Mouse (Mus musculus) midbrain, embryonic 16.5 days (tissue): ENCODE data around the gene Pikfyve. TPM values are rescaled to one million over a fixed set of nuclear protein-coding genes. Genes with fewer than 3 reads are reported as not detected.
"Not testable (repeated sequence)": the region's sequence is repeated elsewhere in the genome, so short reads cannot be mapped to it uniquely, and the experiment has no call there.

Experiments used
- ATAC-seq: fragments of 200-750 bp; cut with Nextera tagmentation; 2 replicates; pipeline ENCODE4 v1.8.0; 2017; ENCODE audit warnings: moderate TSS enrichment
- H3K27ac ChIP-seq: fragments of 300-500 bp; sonication (generic); 2 replicates; pipeline ENCODE4 v1.5.1; 2014; ENCODE audit warnings: mild to moderate bottlenecking, low read length, mixed read lengths
- H3K27me3 ChIP-seq: fragments of 300-500 bp; sonication (generic); 2 replicates; pipeline ENCODE4 v1.6.1; 2014; ENCODE audit warnings: low read depth, low read length, mixed read lengths; ENCODE audit not compliant: control insufficient read depth, insufficient read depth
- H3K36me3 ChIP-seq: fragments of 300-500 bp; sonication (generic); 2 replicates; pipeline ENCODE4 v1.6.1; 2014; ENCODE audit warnings: mild to moderate bottlenecking, low read length, moderate library complexity, mixed read lengths; ENCODE audit not compliant: control insufficient read depth, insufficient read depth
- H3K4me1 ChIP-seq: fragments of 300-500 bp; sonication (generic); 2 replicates; pipeline ENCODE4 v1.6.1; 2014; ENCODE audit warnings: mild to moderate bottlenecking, low read length, mixed read lengths; ENCODE audit not compliant: control insufficient read depth, insufficient read depth
- H3K4me2 ChIP-seq: fragments of 300-500 bp; sonication (generic); 2 replicates; pipeline ENCODE4 v1.6.1; 2014; ENCODE audit warnings: mild to moderate bottlenecking, low read length, mixed read lengths
- H3K4me3 ChIP-seq: fragments of 300-500 bp; sonication (generic); 2 replicates; pipeline ENCODE4 v1.5.1; 2014; ENCODE audit warnings: low read depth, mild to moderate bottlenecking, low read length, moderate library complexity, mixed read lengths
- H3K9ac ChIP-seq: fragments of 300-500 bp; sonication (generic); 2 replicates; pipeline ENCODE4 v1.6.1; 2014; ENCODE audit warnings: low read depth, low read length, mixed read lengths
- H3K9me3 ChIP-seq: fragments of 300-500 bp; sonication (generic); replicated peaks from 2 replicates; pipeline ENCODE4 v1.6.1; 2014; ENCODE audit warnings: mild to moderate bottlenecking, low read length, mixed read lengths; ENCODE audit not compliant: control insufficient read depth, poor library complexity, severe bottlenecking
- WGBS: fragments of 180-500 bp; shearing (Covaris S2); extraction: QIAGEN DNeasy Blood & Tissue Kit; methylation state at CpG from one replicate; pipeline ENCODE4 v1.1.7; 2014; 5-methylcytosine and 5-hydroxymethylcytosine counted together
- polyA plus RNA-seq: library from polyadenylated mRNA; unstranded; fragments of >200 nt; fragmentation: Nextera tagmentation; extraction: Ambion mirVana; gene quantifications from 2 replicates; pipeline ENCODE4 v1.2.1, GENCODE M21; 2015

Pikfyve gene
- polyA plus RNA-seq, 1 experiment from 2014 or later: 9.8 TPM

DNA sequence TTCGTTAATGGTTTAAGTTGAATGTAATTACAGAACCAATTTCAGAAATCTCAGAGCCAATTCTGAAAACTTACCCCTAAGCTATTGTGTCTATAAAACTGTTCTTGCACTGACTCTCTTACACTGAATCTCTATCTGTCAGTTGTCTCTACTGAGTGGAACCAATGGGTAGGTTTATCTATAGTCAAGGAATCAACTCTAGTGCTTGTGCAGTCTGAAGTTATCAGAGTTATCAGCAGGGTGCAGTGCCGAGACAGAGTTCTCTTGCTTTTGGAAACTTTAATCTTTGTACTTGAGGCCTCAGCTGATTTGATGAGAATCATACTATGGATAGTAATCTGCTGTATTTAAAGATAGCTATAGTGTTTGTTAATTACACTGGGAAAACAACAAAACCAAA, 11.9 kb downstream of the Pikfyve start:
- no peak overlapping the region for H3K9ac ChIP-seq
- H3K9me3 ChIP-seq: no peaks in the 10 kb centered on the region
- no peak overlapping the region for H3K27ac ChIP-seq
- 84% methylated on average over 2 of the region's 2 CpGs for WGBS
- H3K4me1 ChIP-seq: no peaks in the 10 kb centered on the region
- H3K4me2 ChIP-seq: no peak overlapping the region
- ATAC-seq: no peak
- peaks cover 9% of the 10 kb centered on the region for H3K36me3 ChIP-seq
- H3K4me3 ChIP-seq: no peak overlapping the region
- H3K27me3 ChIP-seq: no peaks in the 10 kb centered on the region

DNA sequence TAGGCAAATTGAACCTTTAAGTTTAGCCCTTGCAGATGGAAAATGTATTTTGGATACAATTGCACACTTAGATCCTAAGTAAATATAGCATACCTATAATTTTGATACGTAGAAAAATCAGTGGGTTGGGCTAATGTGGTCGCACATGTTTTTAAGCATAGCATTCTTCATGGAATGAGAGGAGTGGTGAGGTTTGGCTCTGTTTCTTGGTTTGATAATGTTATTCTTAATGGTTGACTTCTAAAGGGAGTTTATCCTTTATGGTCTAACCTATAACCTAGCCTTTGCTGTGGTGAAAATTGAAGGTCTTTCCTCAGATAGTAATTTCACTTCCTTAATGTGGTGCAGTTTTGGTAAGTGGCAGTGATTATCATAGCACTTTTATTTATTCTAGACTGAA, 12.4 kb downstream of the Pikfyve start:
- Histone ChIP-seq H3K27me3 (no peaks in the 10 kb centered on the region), H3K9me3 (no peaks in the 10 kb centered on the region), H3K4me2 (no peak overlapping the region), H3K36me3 (peaks cover 9% of the 10 kb centered on the region), H3K4me3 (no peak overlapping the region), H3K4me1 (no peaks in the 10 kb centered on the region), H3K27ac (no peak overlapping the region), H3K9ac (no peak overlapping the region)
- WGBS: 96% methylated on average over 2 of the region's 2 CpGs
- ATAC-seq: no peak

DNA sequence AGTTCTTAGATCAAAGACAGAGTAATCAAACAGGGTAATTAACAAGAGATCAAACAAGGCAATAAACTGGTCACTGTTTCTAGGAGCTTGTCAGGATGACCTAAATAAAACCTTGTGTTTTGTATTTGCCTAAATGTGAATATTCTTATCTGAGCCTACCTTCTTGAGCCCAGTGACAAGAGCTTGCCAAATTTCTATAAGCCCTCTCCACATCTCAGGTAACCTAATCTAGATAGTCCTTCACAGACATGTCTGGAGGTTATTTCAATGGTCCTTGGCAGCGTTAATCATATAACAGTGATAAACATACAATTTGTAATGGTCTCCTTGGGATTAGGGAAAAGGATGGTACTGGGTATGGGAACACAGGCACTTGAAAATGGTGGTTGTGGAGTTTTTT, 17.8 kb downstream of the Pikfyve start:
- no peak for ATAC-seq
- peaks cover 21% of the 10 kb centered on the region for H3K36me3 ChIP-seq

DNA sequence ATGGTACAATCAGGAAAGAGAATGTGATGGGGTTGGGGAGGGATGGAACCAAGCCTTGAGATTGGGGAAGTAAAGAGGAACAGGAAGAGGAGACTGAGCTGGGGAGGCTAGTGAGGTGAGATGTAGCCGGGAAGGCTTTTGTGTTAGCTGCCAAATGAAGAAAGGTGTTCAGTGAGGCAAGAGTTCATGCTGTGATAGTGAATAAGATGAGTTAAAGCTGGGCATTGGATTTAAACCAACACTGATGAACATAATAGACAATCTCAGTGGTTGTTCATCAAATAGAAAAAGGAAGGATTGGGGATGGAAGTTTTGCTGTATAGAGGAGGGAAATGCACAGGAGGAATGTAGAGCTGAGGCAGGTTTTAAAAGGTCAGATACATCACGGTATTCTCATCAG, 26.7 kb downstream of the Pikfyve start:
- peaks cover 24% of the 10 kb centered on the region for H3K36me3 ChIP-seq
- H3K9ac ChIP-seq: no peak overlapping the region
- no peak for ATAC-seq
- WGBS: 17% methylated on average over 2 of the region's 2 CpGs
- H3K27ac ChIP-seq: no peak overlapping the region
- no peaks in the 10 kb centered on the region for H3K4me1 ChIP-seq
- peaks cover 12% of the 10 kb centered on the region for H3K9me3 ChIP-seq
- no peak overlapping the region for H3K4me2 ChIP-seq
- no peak overlapping the region for H3K4me3 ChIP-seq
- no peaks in the 10 kb centered on the region for H3K27me3 ChIP-seq

More for the DNA sequence above, 17.8 kb downstream of the Pikfyve start:
- Histone ChIP-seq H3K9ac (no peak overlapping the region), H3K4me2 (no peak overlapping the region), H3K27me3 (no peaks in the 10 kb centered on the region), H3K4me1 (no peaks in the 10 kb centered on the region), H3K27ac (no peak overlapping the region), H3K4me3 (no peak overlapping the region), H3K9me3 (peaks cover 5% of the 10 kb centered on the region; the same call in 1 of the 2 replicates)
- 98% methylated on average over 1 of the region's 1 CpGs for WGBS

DNA sequence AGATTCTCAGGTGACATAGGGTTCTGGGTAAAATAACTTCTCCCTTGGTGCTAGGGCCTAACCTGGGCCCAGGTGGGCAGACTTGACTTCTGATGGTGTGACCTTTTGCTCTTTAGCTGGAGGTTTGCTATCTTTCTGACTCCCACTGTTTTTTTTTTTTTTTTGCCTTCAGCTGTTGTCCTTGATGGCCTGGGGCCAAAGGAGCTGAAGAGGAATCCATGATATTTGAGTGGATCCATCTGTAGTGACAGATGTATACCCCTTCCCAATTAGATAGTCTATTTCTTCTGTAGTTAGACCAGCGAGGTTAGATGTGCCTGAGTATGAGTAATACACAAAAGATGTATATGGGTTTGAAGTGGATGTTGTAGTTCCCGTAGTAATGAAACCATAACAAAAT, 31.1 kb downstream of the Pikfyve start:
- no peak overlapping the region for H3K4me3 ChIP-seq
- H3K27ac ChIP-seq: no peak overlapping the region
- WGBS: 98% methylated on average over 2 of the region's 2 CpGs
- no peaks in the 10 kb centered on the region for H3K4me1 ChIP-seq
- no peak for ATAC-seq
- no peak overlapping the region for H3K9ac ChIP-seq
- no peak overlapping the region for H3K4me2 ChIP-seq
- H3K36me3 ChIP-seq: peaks cover 16% of the 10 kb centered on the region; the same call in 1 of the 2 replicates
- H3K9me3 ChIP-seq: no peaks in the 10 kb centered on the region
- H3K27me3 ChIP-seq: no peaks in the 10 kb centered on the region

DNA sequence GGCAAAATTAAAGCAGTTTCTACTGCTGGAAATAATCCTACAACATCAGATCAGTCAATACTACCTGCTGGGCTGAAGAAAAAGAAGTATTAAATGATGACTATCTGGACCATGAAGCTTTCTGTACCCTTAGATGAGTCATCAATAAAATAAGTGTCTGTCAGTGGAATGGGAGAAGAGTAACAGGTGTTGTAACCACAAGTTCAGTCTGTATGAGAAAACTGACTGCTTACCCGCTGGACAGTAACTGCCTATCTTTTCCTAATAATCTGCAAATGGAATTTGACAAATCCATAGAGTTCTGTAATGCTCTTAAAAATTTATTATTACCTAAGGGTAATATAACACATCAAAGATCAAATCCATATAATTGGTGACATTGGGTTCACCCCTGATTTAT, 31.5 kb downstream of the Pikfyve start:
- Histone ChIP-seq H3K36me3 (peaks cover 16% of the 10 kb centered on the region; the same call in 1 of the 2 replicates), H3K27ac (no peak overlapping the region), H3K9me3 (no peaks in the 10 kb centered on the region), H3K4me2 (no peak overlapping the region), H3K4me3 (no peak overlapping the region), H3K27me3 (no peaks in the 10 kb centered on the region), H3K9ac (no peak overlapping the region), H3K4me1 (no peaks in the 10 kb centered on the region)
- ATAC-seq: no peak
- 95% methylated on average over 1 of the region's 1 CpGs for WGBS

DNA sequence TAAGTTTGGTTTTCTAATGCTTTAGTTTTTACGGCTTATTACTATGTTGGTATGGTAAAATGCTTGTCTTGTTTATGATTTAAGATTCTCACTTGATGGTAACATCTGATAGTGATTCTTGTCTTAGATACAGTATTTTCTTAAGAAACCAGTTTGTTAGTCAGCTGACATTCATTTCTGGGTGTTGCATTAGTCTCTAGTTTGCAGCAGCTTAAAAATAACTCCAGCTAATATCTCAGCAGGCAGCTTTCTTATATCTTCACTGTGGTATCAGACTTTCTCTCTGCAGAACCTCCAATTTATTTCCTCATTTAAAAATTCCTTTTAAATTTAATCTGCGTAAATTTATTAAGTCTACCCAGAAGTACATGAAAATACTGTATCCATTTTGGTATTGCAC, 37.2 kb downstream of the Pikfyve start:
- H3K4me2 ChIP-seq: no peak overlapping the region
- H3K4me3 ChIP-seq: no peak overlapping the region
- no peak overlapping the region for H3K9ac ChIP-seq
- H3K27me3 ChIP-seq: no peaks in the 10 kb centered on the region
- 94% methylated on average over 2 of the region's 2 CpGs for WGBS
- H3K4me1 ChIP-seq: no peaks in the 10 kb centered on the region
- H3K9me3 ChIP-seq: no peaks in the 10 kb centered on the region
- no peak overlapping the region for H3K27ac ChIP-seq
- no peak for ATAC-seq
- peaks cover 18% of the 10 kb centered on the region for H3K36me3 ChIP-seq

DNA sequence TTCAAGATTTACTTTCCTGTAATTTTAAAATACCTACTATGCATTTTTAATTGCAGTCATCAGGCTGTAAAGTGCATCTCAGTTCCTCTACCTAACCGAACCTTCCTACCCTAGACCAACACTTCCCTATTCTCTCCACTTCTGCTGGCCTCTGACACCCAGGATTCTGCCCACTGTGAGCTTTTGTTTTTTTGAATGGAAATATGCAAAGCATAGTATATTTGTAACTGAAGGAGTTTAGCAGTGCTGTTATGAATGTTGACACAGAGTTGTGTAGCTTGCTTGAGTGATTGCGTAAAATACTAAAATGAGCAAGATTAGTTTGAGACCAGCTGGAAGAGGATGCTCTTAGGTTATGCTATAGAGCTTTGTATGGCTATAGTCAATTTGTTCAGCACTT, 41.2 kb downstream of the Pikfyve start:
- WGBS: 97% methylated on average over 2 of the region's 2 CpGs
- no peak overlapping the region for H3K4me2 ChIP-seq
- no peak overlapping the region for H3K9ac ChIP-seq
- H3K27ac ChIP-seq: no peak overlapping the region
- H3K9me3 ChIP-seq: no peaks in the 10 kb centered on the region
- no peaks in the 10 kb centered on the region for H3K4me1 ChIP-seq
- no peak overlapping the region for H3K4me3 ChIP-seq
- H3K36me3 ChIP-seq: peaks cover 8% of the 10 kb centered on the region
- no peak for ATAC-seq
- no peaks in the 10 kb centered on the region for H3K27me3 ChIP-seq

DNA sequence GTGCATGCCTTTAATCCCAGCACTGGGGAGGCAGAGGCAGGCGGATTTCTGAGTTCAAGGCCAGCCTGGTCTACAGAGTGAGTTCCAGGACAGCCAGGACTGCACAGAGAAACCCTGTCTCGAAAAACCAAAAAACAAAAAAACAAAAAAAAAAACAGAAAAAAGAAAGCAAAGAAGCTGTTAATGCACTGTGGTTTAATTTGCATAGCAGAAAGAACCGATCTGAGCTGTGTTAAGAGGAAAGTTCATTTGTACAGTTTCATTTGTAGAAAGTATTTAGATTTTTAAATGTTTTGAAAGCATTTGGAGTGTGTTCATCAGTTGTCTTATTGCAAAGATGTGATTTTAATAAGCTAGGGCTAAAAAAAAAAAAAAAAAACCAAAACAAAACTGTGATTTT, 43.3 kb downstream of the Pikfyve start:
- H3K4me3 ChIP-seq, H3K4me2 ChIP-seq, H3K4me1 ChIP-seq, ATAC-seq, H3K27me3 ChIP-seq, H3K9ac ChIP-seq, H3K27ac ChIP-seq, H3K9me3 ChIP-seq, H3K36me3 ChIP-seq: not testable (repeated sequence)
- WGBS: 94% methylated on average over 3 of the region's 3 CpGs

DNA sequence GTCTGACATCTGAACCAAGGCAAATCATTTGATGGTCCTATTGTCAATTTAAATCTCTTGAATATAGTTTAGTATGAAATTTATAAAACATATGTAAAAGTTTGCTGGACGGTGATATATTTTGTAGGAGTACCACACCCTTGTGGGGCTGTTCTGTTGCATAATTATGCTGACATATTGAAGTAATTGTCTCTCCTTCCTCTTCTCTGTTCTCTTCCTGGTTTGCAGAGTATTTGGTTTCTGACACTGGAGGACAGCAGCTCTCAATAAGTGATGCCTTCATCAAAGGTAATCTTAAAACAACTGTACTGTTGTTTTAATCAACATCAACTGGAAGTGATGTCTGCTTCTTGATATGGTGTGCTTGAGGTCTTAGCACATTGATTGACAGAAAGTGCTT, 44.1 kb downstream of the Pikfyve start:
- Histone ChIP-seq H3K27me3 (no peaks in the 10 kb centered on the region), H3K9ac (no peak overlapping the region), H3K27ac (no peak overlapping the region), H3K4me1 (no peaks in the 10 kb centered on the region), H3K4me3 (no peak overlapping the region), H3K9me3 (no peaks in the 10 kb centered on the region), H3K4me2 (no peak overlapping the region), H3K36me3 (peaks cover 8% of the 10 kb centered on the region; the same call in 1 of the 2 replicates)
- 86% methylated on average over 1 of the region's 1 CpGs for WGBS
- ATAC-seq: no peak
